Mouse (Mus musculus) retina, postnatal 7 days (tissue): ENCODE results near the gene Samd15.
A peak's percentile ranks its signal among the peaks of the same experiment; 100 is the strongest.
"Not testable (repeated sequence)": the region's sequence is repeated elsewhere in the genome, so short reads cannot be mapped to it uniquely, and the experiment has no call there.

ENCODE experiments used
- DNase-seq: peaks from one replicate; pipeline ENCODE4 v3.0.0-alpha.2; 2012; ENCODE audit warnings: low read depth, low spot score

The Samd15 gene

GRCm38 (mm10) chr12:87199206-87199972, at the start of gene Samd15:
Gene Samd15, plus strand, starts transcription at chr12:87199723.
- peak; percentile 20 for DNase-seq

- DNase-seq, result not testable (repeated sequence)
Observed at GRCm38 (mm10) chr12:87154448-87154847, 45.1 kb upstream of the Samd15 start.

GRCm38 (mm10) chr12:87157361-87157760, 42.2 kb upstream of the Samd15 start:
- no peak for DNase-seq

GRCm38 (mm10) chr12:87158099-87158498, 41.4 kb upstream of the Samd15 start:
- DNase-seq, result no peak

GRCm38 (mm10) chr12:87160310-87160709, 39.2 kb upstream of the Samd15 start:
- DNase-seq, result no peak

GRCm38 (mm10) chr12:87160815-87161214, 38.7 kb upstream of the Samd15 start:
- no peak for DNase-seq

- DNase-seq, result no peak
Observed at GRCm38 (mm10) chr12:87175194-87175946, 24.2 kb upstream of the Samd15 start.

- DNase-seq, result no peak
Observed at GRCm38 (mm10) chr12:87177631-87178030, 21.9 kb upstream of the Samd15 start.

GRCm38 (mm10) chr12:87193008-87193407, 6.5 kb upstream of the Samd15 start:
- no peak for DNase-seq

GRCm38 (mm10) chr12:87195069-87195468, 4.5 kb upstream of the Samd15 start:
- DNase-seq, result no peak

- DNase-seq, result no peak
Observed at GRCm38 (mm10) chr12:87196310-87196709, 3.2 kb upstream of the Samd15 start.

- no peak for DNase-seq
Observed at GRCm38 (mm10) chr12:87198792-87199191, 731 bp upstream of the Samd15 start.

GRCm38 (mm10) chr12:87199973-87200586, 557 bp downstream of the Samd15 start, which contains the start of gene Tmed8:
Gene Tmed8, minus strand, starts transcription at chr12:87200454.
- peak; percentile 57 for DNase-seq

GRCm38 (mm10) chr12:87201694-87202093, 2.2 kb downstream of the Samd15 start:
- DNase-seq, result no peak

GRCm38 (mm10) chr12:87205789-87206188, 6.3 kb downstream of the Samd15 start:
- DNase-seq, result not testable (repeated sequence)

GRCm38 (mm10) chr12:87212844-87213606, 13.5 kb downstream of the Samd15 start:
- no peak for DNase-seq

- DNase-seq, result no peak
Observed at GRCm38 (mm10) chr12:87216053-87216452, 16.5 kb downstream of the Samd15 start.

- no peak for DNase-seq
Observed at GRCm38 (mm10) chr12:87217596-87217995, 18.1 kb downstream of the Samd15 start.

- DNase-seq, result no peak
Observed at GRCm38 (mm10) chr12:87219362-87219761, 19.8 kb downstream of the Samd15 start.

GRCm38 (mm10) chr12:87224950-87225349, 25.4 kb downstream of the Samd15 start:
- DNase-seq, result no peak

GRCm38 (mm10) chr12:87226801-87227200, 27.3 kb downstream of the Samd15 start:
- no peak for DNase-seq

GRCm38 (mm10) chr12:87229633-87230032, 30.1 kb downstream of the Samd15 start:
- no peak for DNase-seq
